Mouse (Mus musculus): ENCODE data around the gene Sugp2. TPM values are rescaled to one million over a fixed set of nuclear protein-coding genes. Genes with fewer than 3 reads are reported as not detected.

The Sugp2 gene
- polyA plus RNA-seq, 1 experiment from 2014 or later, result 30.9 TPM

- H3K27ac ChIP-seq (ENCODE audit: low read length), result peak overlapping the region; percentile 76
- peak overlapping the region; percentile 79 for H3K4me3 ChIP-seq (ENCODE audit: low read length)
- peak overlapping the region; percentile 83 for H3K9ac ChIP-seq (ENCODE audit: low read length)
- peak overlapping the region; percentile 77 for H3K4me2 ChIP-seq (ENCODE audit: low read depth, low read length)
- peaks cover 23% of the 10 kb centered on the region for H3K36me3 ChIP-seq (ENCODE audit: control insufficient read depth, insufficient read depth, low read length)
- 3% methylated on average over 16 of the region's 16 CpGs for WGBS
- no peaks in the 10 kb centered on the region for H3K27me3 ChIP-seq (ENCODE audit: control insufficient read depth, insufficient read depth, low read depth, low read length)
- peaks cover 15% of the 10 kb centered on the region for H3K4me1 ChIP-seq (replicated peaks; ENCODE audit: control insufficient read depth, insufficient read depth, low read length)
- ATAC-seq (ENCODE audit: low read depth), result peak; percentile 21; the same call in 1 of the 2 replicates
- H3K9me3 ChIP-seq (ENCODE audit: control insufficient read depth, low read length), result no peaks in the 10 kb centered on the region
Measured at GRCm38 (mm10) chr8:70302901-70303300, 68.9 kb downstream of the Sugp2 start.

- 20% methylated on average over 2 of the region's 2 CpGs for WGBS
- Histone ChIP-seq H3K4me1 (replicated peaks; ENCODE audit: control insufficient read depth, insufficient read depth, low read length) (no peaks in the 10 kb centered on the region), H3K4me2 (ENCODE audit: low read depth, low read length) (no peak overlapping the region), H3K36me3 (ENCODE audit: control insufficient read depth, insufficient read depth, low read length) (peaks cover 44% of the 10 kb centered on the region), H3K27me3 (ENCODE audit: control insufficient read depth, insufficient read depth, low read depth, low read length) (no peaks in the 10 kb centered on the region), H3K27ac (ENCODE audit: low read length) (no peak overlapping the region), H3K9me3 (ENCODE audit: control insufficient read depth, low read length) (no peaks in the 10 kb centered on the region), H3K9ac (ENCODE audit: low read length) (no peak overlapping the region), H3K4me3 (ENCODE audit: low read length) (no peak overlapping the region)
- ATAC-seq (ENCODE audit: low read depth), result no peak
Measured at GRCm38 (mm10) chr8:70309311-70309710, 75.3 kb downstream of the Sugp2 start.

DNA sequence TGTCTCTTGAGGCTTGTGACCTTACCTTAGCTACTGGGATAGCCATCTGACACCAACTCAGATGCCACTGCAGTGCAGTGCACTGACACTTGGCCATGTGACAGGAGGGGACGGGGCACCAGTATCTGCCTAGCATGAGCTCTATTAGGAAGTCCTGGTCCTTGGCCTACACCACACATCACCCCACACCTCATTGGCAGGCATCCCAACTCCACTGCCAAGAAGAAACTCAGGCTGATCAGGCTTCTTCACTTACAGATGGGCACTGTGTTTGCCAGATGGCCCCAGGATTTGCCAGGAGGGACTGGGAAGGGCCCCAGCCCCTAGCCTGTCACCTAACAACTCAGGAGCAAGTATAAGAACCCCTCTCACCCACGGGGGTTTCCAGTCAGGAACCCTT lies 79.4 kb downstream of the Sugp2 start:
- no peak for ATAC-seq (ENCODE audit: low read depth)
- no peak overlapping the region for H3K4me3 ChIP-seq (ENCODE audit: low read length)
- peaks cover 23% of the 10 kb centered on the region for H3K4me1 ChIP-seq (replicated peaks; ENCODE audit: control insufficient read depth, insufficient read depth, low read length)
- no peaks in the 10 kb centered on the region for H3K9me3 ChIP-seq (ENCODE audit: control insufficient read depth, low read length)
- no peak overlapping the region for H3K4me2 ChIP-seq (ENCODE audit: low read depth, low read length)
- H3K27ac ChIP-seq (ENCODE audit: low read length), result no peak overlapping the region
- H3K27me3 ChIP-seq (ENCODE audit: control insufficient read depth, insufficient read depth, low read depth, low read length), result no peaks in the 10 kb centered on the region
- 58% methylated on average over 2 of the region's 2 CpGs for WGBS
- no peak overlapping the region for H3K9ac ChIP-seq (ENCODE audit: low read length)
- peaks cover 21% of the 10 kb centered on the region for H3K36me3 ChIP-seq (ENCODE audit: control insufficient read depth, insufficient read depth, low read length)

DNA sequence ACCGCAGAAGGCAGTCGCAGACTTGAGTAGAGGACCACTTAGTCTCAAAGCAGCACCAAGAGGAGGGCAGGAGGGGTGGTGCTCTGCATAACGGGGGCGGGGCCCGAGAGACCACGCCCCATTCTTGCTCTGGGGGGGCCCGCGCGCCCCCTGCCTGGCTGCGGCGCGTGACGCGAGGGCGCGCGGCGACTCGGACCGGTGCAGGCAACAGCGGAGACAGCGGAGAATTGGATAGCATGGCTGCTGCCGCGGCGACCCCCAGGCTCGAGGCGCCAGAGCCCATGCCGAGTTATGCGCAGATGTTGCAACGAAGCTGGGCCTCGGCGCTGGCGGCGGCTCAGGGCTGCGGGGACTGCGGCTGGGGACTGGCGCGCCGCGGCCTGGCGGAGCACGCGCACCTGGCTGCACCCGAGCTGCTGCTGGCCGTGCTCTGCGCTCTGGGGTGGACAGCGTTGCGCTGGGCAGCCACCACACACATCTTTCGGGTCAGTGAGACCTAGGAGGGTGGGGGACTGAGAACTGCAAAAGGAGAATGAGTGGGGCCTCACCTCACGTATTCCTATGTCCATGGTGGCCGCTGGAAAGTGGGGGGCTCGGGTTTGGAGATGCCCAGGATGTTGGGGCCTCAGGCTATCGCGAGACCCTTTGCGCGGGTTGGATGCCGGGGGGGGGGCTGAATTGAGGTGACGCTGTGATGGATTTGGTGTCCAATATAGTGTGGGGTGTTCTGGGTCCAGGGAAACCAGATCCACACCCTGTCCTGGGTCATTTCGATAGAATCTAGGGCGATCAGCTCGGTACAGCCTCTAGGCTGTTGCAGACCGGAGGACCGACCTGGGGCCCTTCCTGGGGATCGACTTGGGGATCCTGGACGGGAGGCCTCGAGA lies 81.8 kb downstream of the Sugp2 start, which contains the start of gene Cers1:
Gene Cers1 (plus strand): TSS at position 152 of the 887 bp plus-strand sequence.
- H3K4me3 ChIP-seq (ENCODE audit: low read length), result peak within 1 kb of the TSS; percentile 60
- H3K9me3 ChIP-seq (ENCODE audit: control insufficient read depth, low read length), result no peaks in the 10 kb centered on the region
- peak; percentile 81 for ATAC-seq (ENCODE audit: low read depth)
- H3K4me1 ChIP-seq (replicated peaks; ENCODE audit: control insufficient read depth, insufficient read depth, low read length), result peaks cover 23% of the 10 kb centered on the region
- H3K9ac ChIP-seq (ENCODE audit: low read length), result peak within 1 kb of the TSS; percentile 60
- peaks cover 12% of the 10 kb centered on the region for H3K36me3 ChIP-seq (ENCODE audit: control insufficient read depth, insufficient read depth, low read length)
- no peak within 1 kb of the TSS for H3K27ac ChIP-seq (ENCODE audit: low read length)
- no peaks in the 10 kb centered on the region for H3K27me3 ChIP-seq (ENCODE audit: control insufficient read depth, insufficient read depth, low read depth, low read length)
- WGBS, result 1% methylated on average over 65 of the region's 66 CpGs
- peak within 1 kb of the TSS; percentile 85 for H3K4me2 ChIP-seq (ENCODE audit: low read depth, low read length)

- 12% methylated on average over 15 of the region's 15 CpGs for WGBS
- peak; percentile 79 for ATAC-seq (ENCODE audit: low read depth)
- Histone ChIP-seq H3K4me3 (ENCODE audit: low read length) (peak overlapping the region; percentile 60), H3K36me3 (ENCODE audit: control insufficient read depth, insufficient read depth, low read length) (peaks cover 6% of the 10 kb centered on the region; the same call in 1 of the 2 replicates), H3K9ac (ENCODE audit: low read length) (no peak overlapping the region; the same call in 1 of the 2 replicates), H3K27me3 (ENCODE audit: control insufficient read depth, insufficient read depth, low read depth, low read length) (no peaks in the 10 kb centered on the region), H3K4me2 (ENCODE audit: low read depth, low read length) (peak overlapping the region; percentile 85), H3K9me3 (ENCODE audit: control insufficient read depth, low read length) (no peaks in the 10 kb centered on the region), H3K27ac (ENCODE audit: low read length) (no peak overlapping the region), H3K4me1 (replicated peaks; ENCODE audit: control insufficient read depth, insufficient read depth, low read length) (peaks cover 23% of the 10 kb centered on the region)
Measured at GRCm38 (mm10) chr8:70316511-70317504, 82.8 kb downstream of the Sugp2 start.

DNA sequence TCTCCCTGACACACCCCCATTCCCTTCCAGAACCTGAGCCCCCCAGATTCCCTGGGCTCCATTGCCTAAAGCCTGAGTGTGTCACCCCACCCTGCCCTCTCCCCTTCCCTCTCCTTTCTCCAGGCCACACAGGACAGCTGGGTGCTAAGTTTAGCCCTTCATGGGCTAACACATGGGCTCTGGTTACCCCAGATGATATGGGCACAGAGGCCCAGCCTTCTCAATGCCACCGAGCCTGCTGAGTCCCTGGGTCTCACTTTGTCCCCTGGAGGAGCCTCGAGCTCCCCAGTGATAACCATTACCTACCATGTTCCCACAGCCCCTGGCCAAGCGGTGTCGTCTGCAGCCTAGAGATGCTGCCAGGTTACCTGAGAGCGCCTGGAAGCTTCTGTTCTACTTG lies 83.8 kb downstream of the Sugp2 start:
- Histone ChIP-seq H3K36me3 (ENCODE audit: control insufficient read depth, insufficient read depth, low read length) (peaks cover 5% of the 10 kb centered on the region; the same call in 1 of the 2 replicates), H3K27me3 (ENCODE audit: control insufficient read depth, insufficient read depth, low read depth, low read length) (no peaks in the 10 kb centered on the region), H3K27ac (ENCODE audit: low read length) (no peak overlapping the region), H3K4me3 (ENCODE audit: low read length) (no peak overlapping the region), H3K4me1 (replicated peaks; ENCODE audit: control insufficient read depth, insufficient read depth, low read length) (peaks cover 23% of the 10 kb centered on the region), H3K9ac (ENCODE audit: low read length) (no peak overlapping the region), H3K4me2 (ENCODE audit: low read depth, low read length) (no peak overlapping the region), H3K9me3 (ENCODE audit: control insufficient read depth, low read length) (no peaks in the 10 kb centered on the region)
- 82% methylated on average over 5 of the region's 5 CpGs for whole genome bisulfite sequencing
- no peak for ATAC-seq (ENCODE audit: low read depth)

- ATAC-seq (ENCODE audit: low read depth), result no peak
- Histone ChIP-seq H3K27ac (ENCODE audit: low read length) (no peak overlapping the region), H3K4me2 (ENCODE audit: low read depth, low read length) (no peak overlapping the region), H3K9ac (ENCODE audit: low read length) (no peak overlapping the region), H3K4me3 (ENCODE audit: low read length) (no peak overlapping the region), H3K36me3 (ENCODE audit: control insufficient read depth, insufficient read depth, low read length) (no peaks in the 10 kb centered on the region), H3K27me3 (ENCODE audit: control insufficient read depth, insufficient read depth, low read depth, low read length) (no peaks in the 10 kb centered on the region), H3K9me3 (ENCODE audit: control insufficient read depth, low read length) (no peaks in the 10 kb centered on the region), H3K4me1 (replicated peaks; ENCODE audit: control insufficient read depth, insufficient read depth, low read length) (no peaks in the 10 kb centered on the region)
- WGBS, result 90% methylated on average over 3 of the region's 3 CpGs
Measured at GRCm38 (mm10) chr8:70323716-70324115, 89.7 kb downstream of the Sugp2 start.

GRCm38 (mm10) chr8:70327512-70327911 lies 93.5 kb downstream of the Sugp2 start:
- H3K9ac ChIP-seq (ENCODE audit: low read length), result no peak overlapping the region
- no peak for ATAC-seq (ENCODE audit: low read depth)
- WGBS, result 88% methylated on average over 6 of the region's 6 CpGs
- no peak overlapping the region for H3K4me3 ChIP-seq (ENCODE audit: low read length)
- H3K27me3 ChIP-seq (ENCODE audit: control insufficient read depth, insufficient read depth, low read depth, low read length), result peaks cover 2% of the 10 kb centered on the region; the same call in 1 of the 2 replicates
- H3K36me3 ChIP-seq (ENCODE audit: control insufficient read depth, insufficient read depth, low read length), result peaks cover 11% of the 10 kb centered on the region
- no peak overlapping the region for H3K4me2 ChIP-seq (ENCODE audit: low read depth, low read length)
- peaks cover 19% of the 10 kb centered on the region for H3K4me1 ChIP-seq (replicated peaks; ENCODE audit: control insufficient read depth, insufficient read depth, low read length)
- H3K9me3 ChIP-seq (ENCODE audit: control insufficient read depth, low read length), result no peaks in the 10 kb centered on the region
- H3K27ac ChIP-seq (ENCODE audit: low read length), result no peak overlapping the region
